Mouse (Mus musculus) hindbrain, embryonic 15.5 days (tissue): ENCODE measurements around the gene Med4. TPM values are rescaled to one million over a fixed set of nuclear protein-coding genes. Genes with fewer than 3 reads are reported as not detected.

ENCODE experiments used
- ATAC-seq: fragments of 200-750 bp; cut with Nextera tagmentation; 2 replicates; pipeline ENCODE4 v1.8.0; 2017; ENCODE audit warnings: low read depth, moderate number of reproducible peaks, moderate TSS enrichment; ENCODE audit not compliant: low FRiP score
- H3K27ac ChIP-seq: fragments of 300-500 bp; sonication (generic); replicated peaks from 2 replicates; pipeline ENCODE4 v1.5.1; 2015; ENCODE audit warnings: mild to moderate bottlenecking, inconsistent platforms
- H3K27me3 ChIP-seq: fragments of 300-500 bp; sonication (generic); 2 replicates; pipeline ENCODE4 v1.6.1; 2015; ENCODE audit warnings: control low read depth, inconsistent platforms
- H3K36me3 ChIP-seq: fragments of 300-500 bp; sonication (generic); 2 replicates; pipeline ENCODE4 v1.6.1; 2015; ENCODE audit warnings: control low read depth, inconsistent platforms
- H3K4me1 ChIP-seq: fragments of 300-500 bp; sonication (generic); replicated peaks from 2 replicates; pipeline ENCODE4 v1.6.1; 2015; ENCODE audit warnings: control low read depth, inconsistent platforms
- H3K4me2 ChIP-seq: fragments of 300-500 bp; sonication (generic); 2 replicates; pipeline ENCODE4 v1.6.1; 2015; ENCODE audit warnings: moderate library complexity, mild to moderate bottlenecking, inconsistent platforms
- H3K4me3 ChIP-seq: fragments of 300-500 bp; sonication (generic); 2 replicates; pipeline ENCODE4 v1.5.1; 2015; ENCODE audit warnings: mild to moderate bottlenecking, inconsistent platforms
- H3K9ac ChIP-seq: fragments of 300-500 bp; sonication (generic); 2 replicates; pipeline ENCODE4 v1.6.1; 2015; ENCODE audit warnings: inconsistent platforms
- H3K9me3 ChIP-seq: fragments of 300-500 bp; sonication (generic); 2 replicates; pipeline ENCODE4 v1.6.1; 2016; ENCODE audit warnings: control low read depth, inconsistent platforms
- WGBS: fragments of 180-500 bp; shearing (Covaris S2); methylation state at CpG from one replicate; pipeline ENCODE4 v1.1.7; 2015; 5-methylcytosine and 5-hydroxymethylcytosine counted together
- polyA plus RNA-seq: library from polyadenylated mRNA; unstranded; fragments of >200 nt; fragmentation: Nextera tagmentation; extraction: Ambion mirVana; gene quantifications from 2 replicates; pipeline ENCODE4 v1.2.1, GENCODE M21; 2015

The Med4 gene
- polyA plus RNA-seq, result 78.7 and 79.0 TPM in 2 replicates

- H3K27me3 ChIP-seq, result no peaks in the 10 kb centered on the region
- H3K27ac ChIP-seq, result peak within 1 kb of the TSS; percentile 58
- H3K4me3 ChIP-seq, result peak within 1 kb of the TSS; percentile 89
- peak; percentile 96 for ATAC-seq
- H3K9me3 ChIP-seq, result no peaks in the 10 kb centered on the region
- 0 out of 2 replicates have a peak, but pooled peaks cover 4% of the 10 kb centered on the region for H3K36me3 ChIP-seq
- peaks cover 18% of the 10 kb centered on the region for H3K4me1 ChIP-seq
- WGBS, result under 1% methylated on average over 40 of the region's 41 CpGs
- H3K4me2 ChIP-seq, result peak within 1 kb of the TSS; percentile 95
- H3K9ac ChIP-seq, result peak within 1 kb of the TSS; percentile 80
Observed at GRCm38 (mm10) chr14:73509765-73510423, at the start of gene Med4. TSS of gene Med4 (plus strand) at chr14:73510025.

GRCm38 (mm10) chr14:73460514-73461134 lies 49.2 kb upstream of the Med4 start:
- H3K9me3 ChIP-seq, result no peaks in the 10 kb centered on the region
- H3K27ac ChIP-seq, result no peak overlapping the region
- ATAC-seq, result no peak
- H3K36me3 ChIP-seq, result no peaks in the 10 kb centered on the region
- no peak overlapping the region for H3K4me3 ChIP-seq
- H3K4me2 ChIP-seq, result no peak overlapping the region
- H3K9ac ChIP-seq, result no peak overlapping the region
- no peaks in the 10 kb centered on the region for H3K27me3 ChIP-seq
- 71% methylated on average over 12 of the region's 12 CpGs for WGBS
- H3K4me1 ChIP-seq, result no peaks in the 10 kb centered on the region

GRCm38 (mm10) chr14:73462211-73462610 lies 47.6 kb upstream of the Med4 start:
- Histone ChIP-seq H3K9ac (no peak overlapping the region), H3K9me3 (no peaks in the 10 kb centered on the region), H3K36me3 (no peaks in the 10 kb centered on the region), H3K27ac (no peak overlapping the region), H3K4me2 (no peak overlapping the region), H3K4me3 (no peak overlapping the region), H3K4me1 (no peaks in the 10 kb centered on the region), H3K27me3 (no peaks in the 10 kb centered on the region)
- 79% methylated on average over 4 of the region's 4 CpGs for WGBS
- ATAC-seq, result no peak

GRCm38 (mm10) chr14:73467697-73468096 lies 42.1 kb upstream of the Med4 start:
- Histone ChIP-seq H3K27ac (no peak overlapping the region), H3K9me3 (no peaks in the 10 kb centered on the region), H3K4me2 (no peak overlapping the region), H3K36me3 (no peaks in the 10 kb centered on the region), H3K9ac (no peak overlapping the region), H3K4me3 (no peak overlapping the region), H3K27me3 (no peaks in the 10 kb centered on the region), H3K4me1 (peaks cover 6% of the 10 kb centered on the region; the same call in 1 of the 2 replicates)
- ATAC-seq, result no peak
- 84% methylated on average over 6 of the region's 6 CpGs for WGBS

- no peak overlapping the region for H3K27ac ChIP-seq
- WGBS, result 75% methylated on average over 7 of the region's 7 CpGs
- ATAC-seq, result no peak
Observed at GRCm38 (mm10) chr14:73469506-73469905, 40.3 kb upstream of the Med4 start.

GRCm38 (mm10) chr14:73470593-73470992 lies 39.2 kb upstream of the Med4 start:
- 80% methylated on average over 8 of the region's 8 CpGs for WGBS
- no peak overlapping the region for H3K4me3 ChIP-seq
- H3K36me3 ChIP-seq, result no peaks in the 10 kb centered on the region
- no peaks in the 10 kb centered on the region for H3K27me3 ChIP-seq
- no peak overlapping the region for H3K9ac ChIP-seq
- H3K27ac ChIP-seq, result no peak overlapping the region
- no peak for ATAC-seq
- peaks cover 11% of the 10 kb centered on the region; the same call in 1 of the 2 replicates for H3K4me1 ChIP-seq
- no peak overlapping the region for H3K4me2 ChIP-seq
- no peaks in the 10 kb centered on the region for H3K9me3 ChIP-seq

More at GRCm38 (mm10) chr14:73469506-73469905, 40.3 kb upstream of the Med4 start:
- Histone ChIP-seq H3K4me2 (no peak overlapping the region), H3K27me3 (no peaks in the 10 kb centered on the region), H3K9me3 (no peaks in the 10 kb centered on the region), H3K9ac (no peak overlapping the region), H3K36me3 (no peaks in the 10 kb centered on the region), H3K4me3 (no peak overlapping the region), H3K4me1 (peaks cover 6% of the 10 kb centered on the region; the same call in 1 of the 2 replicates)

GRCm38 (mm10) chr14:73472205-73472604 lies 37.6 kb upstream of the Med4 start:
- no peak for ATAC-seq
- Histone ChIP-seq H3K27me3 (no peaks in the 10 kb centered on the region), H3K9ac (no peak overlapping the region), H3K27ac (no peak overlapping the region), H3K36me3 (no peaks in the 10 kb centered on the region), H3K4me1 (peaks cover 11% of the 10 kb centered on the region; the same call in 1 of the 2 replicates), H3K4me3 (no peak overlapping the region), H3K4me2 (no peak overlapping the region), H3K9me3 (no peaks in the 10 kb centered on the region)
- WGBS, result 58% methylated on average over 7 of the region's 7 CpGs

GRCm38 (mm10) chr14:73473670-73474460 lies 36.0 kb upstream of the Med4 start:
- H3K36me3 ChIP-seq, result no peaks in the 10 kb centered on the region
- no peak overlapping the region for H3K4me3 ChIP-seq
- no peak overlapping the region for H3K9ac ChIP-seq
- H3K4me1 ChIP-seq, result peaks cover 11% of the 10 kb centered on the region; the same call in 1 of the 2 replicates
- no peaks in the 10 kb centered on the region for H3K9me3 ChIP-seq
- no peaks in the 10 kb centered on the region for H3K27me3 ChIP-seq
- no peak overlapping the region for H3K4me2 ChIP-seq
- H3K27ac ChIP-seq, result peak overlapping the region; percentile 77
- ATAC-seq, result peak; percentile 71; the same call in 1 of the 2 replicates
- WGBS, result 61% methylated on average over 3 of the region's 3 CpGs

GRCm38 (mm10) chr14:73474636-73475093 lies 35.2 kb upstream of the Med4 start:
- Histone ChIP-seq H3K27ac (peak overlapping the region; percentile 77), H3K9me3 (no peaks in the 10 kb centered on the region), H3K4me3 (no peak overlapping the region), H3K4me1 (peaks cover 11% of the 10 kb centered on the region; the same call in 1 of the 2 replicates), H3K4me2 (no peak overlapping the region), H3K36me3 (no peaks in the 10 kb centered on the region), H3K9ac (no peak overlapping the region), H3K27me3 (no peaks in the 10 kb centered on the region)
- WGBS, result 27% methylated on average over 7 of the region's 7 CpGs
- peak; percentile 61; the same call in 1 of the 2 replicates for ATAC-seq

- WGBS, result 57% methylated on average over 7 of the region's 7 CpGs
- no peak for ATAC-seq
- no peak overlapping the region for H3K4me3 ChIP-seq
- H3K9me3 ChIP-seq, result no peaks in the 10 kb centered on the region
- no peak overlapping the region for H3K4me2 ChIP-seq
- H3K4me1 ChIP-seq, result peaks cover 11% of the 10 kb centered on the region; the same call in 1 of the 2 replicates
- H3K36me3 ChIP-seq, result no peaks in the 10 kb centered on the region
- no peaks in the 10 kb centered on the region for H3K27me3 ChIP-seq
- no peak overlapping the region for H3K9ac ChIP-seq
- H3K27ac ChIP-seq, result no peak overlapping the region
Observed at GRCm38 (mm10) chr14:73475506-73475905, 34.3 kb upstream of the Med4 start.

- 62% methylated on average over 8 of the region's 8 CpGs for WGBS
- Histone ChIP-seq H3K4me1 (peaks cover 11% of the 10 kb centered on the region; the same call in 1 of the 2 replicates), H3K4me2 (no peak overlapping the region), H3K9me3 (no peaks in the 10 kb centered on the region), H3K9ac (no peak overlapping the region), H3K4me3 (no peak overlapping the region), H3K36me3 (no peaks in the 10 kb centered on the region), H3K27ac (no peak overlapping the region), H3K27me3 (no peaks in the 10 kb centered on the region)
- ATAC-seq, result no peak
Observed at GRCm38 (mm10) chr14:73476361-73476934, 33.4 kb upstream of the Med4 start.
